Mouse (Mus musculus) 3134 (cell line): ENCODE results near the gene Colgalt2.
"Not testable (repeated sequence)": the region's sequence is repeated elsewhere in the genome, so short reads cannot be mapped to it uniquely, and the experiment has no call there.

Experiments used
- DNase-seq: peaks from one replicate; pipeline ENCODE4 v3.0.0-alpha.2; 2011; ENCODE audit warnings: low spot score; ENCODE audit not compliant: insufficient read length; ENCODE audit errors: extremely low read depth

Colgalt2 gene

DNA sequence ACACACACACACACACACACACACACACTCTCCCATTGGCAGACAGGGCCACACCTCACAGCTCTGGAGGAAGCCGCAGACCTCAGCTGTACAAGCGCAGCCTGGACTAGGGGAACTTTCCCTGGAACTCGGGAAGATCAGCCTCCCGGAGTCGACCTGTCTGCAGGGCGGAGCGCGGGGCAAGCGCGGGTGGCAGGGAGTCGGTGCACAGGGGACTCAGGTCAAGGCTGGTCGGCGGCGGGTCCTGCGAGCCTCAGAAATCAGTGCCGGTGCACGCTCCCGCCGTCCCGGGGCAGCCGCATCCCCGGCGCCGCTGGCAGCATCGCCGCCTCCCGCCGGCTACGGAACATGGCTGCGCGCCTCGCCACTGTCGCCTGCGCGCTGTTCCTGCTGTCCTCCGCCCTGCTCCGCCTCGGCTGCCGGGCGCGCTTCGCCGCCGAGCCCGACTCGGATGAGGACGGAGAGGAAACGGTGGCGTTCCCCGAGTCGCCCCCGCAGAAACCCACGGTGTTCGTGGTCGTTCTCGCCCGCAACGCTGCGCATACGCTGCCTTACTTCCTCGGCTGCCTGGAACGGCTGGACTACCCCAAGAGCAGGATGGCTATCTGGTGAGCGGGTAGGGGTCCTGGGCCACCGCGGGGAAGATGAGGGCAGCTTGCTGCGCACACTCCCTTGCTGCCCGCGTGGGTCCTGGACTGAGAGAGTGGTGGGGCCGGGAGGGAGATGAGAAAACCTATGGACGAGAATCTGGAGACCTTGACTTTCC lies at the start of gene Colgalt2:
Gene Colgalt2 (plus strand): TSS at position 41 of the 766 bp plus-strand sequence.
- no peak for DNase-seq

DNA sequence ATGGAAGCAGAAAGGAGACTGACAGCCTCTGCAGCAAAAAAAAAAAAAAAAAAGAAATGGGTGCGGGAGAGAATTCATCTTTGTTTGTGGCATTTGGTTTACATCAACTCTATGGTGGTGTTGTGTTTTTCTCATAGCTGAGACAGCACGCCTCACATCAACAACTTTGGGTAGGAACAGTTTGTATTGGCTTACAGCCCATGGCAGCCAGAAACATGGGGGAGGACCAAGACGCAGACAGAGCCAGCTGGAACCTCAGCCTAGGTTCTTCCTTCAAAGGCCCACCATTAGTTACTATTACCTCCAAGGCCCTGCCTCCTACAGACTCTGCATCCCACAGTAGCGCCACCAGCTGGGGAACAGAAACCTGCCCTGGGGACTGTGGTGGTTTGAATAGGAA lies 42.9 kb upstream of the Colgalt2 start:
- no peak for DNase-seq

DNA sequence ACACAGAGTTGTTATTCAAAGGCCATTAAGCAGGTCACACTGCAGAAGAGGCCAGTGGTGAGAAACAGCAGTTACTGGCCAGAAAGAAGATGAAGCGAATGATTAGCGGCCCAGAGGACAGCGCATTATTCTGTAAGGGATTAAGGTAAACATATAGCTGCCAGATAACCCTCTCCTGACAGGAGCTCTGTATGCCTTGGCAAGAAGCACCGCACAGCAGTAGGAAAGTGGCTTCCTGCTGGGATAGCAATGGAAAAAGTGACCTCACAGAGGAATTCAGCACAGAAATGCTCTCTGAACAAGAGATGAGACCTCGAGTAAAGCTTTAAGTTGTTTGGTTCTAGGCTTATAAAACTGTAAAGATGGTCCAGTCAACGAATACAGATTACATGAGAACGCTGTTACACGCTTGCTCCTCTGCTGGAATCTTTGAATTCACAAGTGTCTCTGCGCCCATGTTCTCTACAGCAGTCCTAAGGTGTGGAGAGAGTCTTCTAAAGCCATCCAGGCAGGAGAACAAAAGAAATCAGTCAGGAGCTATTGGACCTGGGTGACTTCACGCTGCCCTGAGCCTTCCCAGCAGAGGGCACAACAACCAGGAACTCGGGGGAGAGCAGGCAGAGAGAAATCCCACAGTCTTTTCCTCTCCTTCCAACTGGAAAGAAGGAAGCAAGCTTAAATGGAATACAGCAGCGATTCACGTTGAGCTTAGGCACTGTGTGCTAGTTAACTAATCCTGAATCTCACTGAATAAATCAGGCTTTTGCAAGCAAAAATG lies 31.1 kb upstream of the Colgalt2 start:
- no peak for DNase-seq

DNA sequence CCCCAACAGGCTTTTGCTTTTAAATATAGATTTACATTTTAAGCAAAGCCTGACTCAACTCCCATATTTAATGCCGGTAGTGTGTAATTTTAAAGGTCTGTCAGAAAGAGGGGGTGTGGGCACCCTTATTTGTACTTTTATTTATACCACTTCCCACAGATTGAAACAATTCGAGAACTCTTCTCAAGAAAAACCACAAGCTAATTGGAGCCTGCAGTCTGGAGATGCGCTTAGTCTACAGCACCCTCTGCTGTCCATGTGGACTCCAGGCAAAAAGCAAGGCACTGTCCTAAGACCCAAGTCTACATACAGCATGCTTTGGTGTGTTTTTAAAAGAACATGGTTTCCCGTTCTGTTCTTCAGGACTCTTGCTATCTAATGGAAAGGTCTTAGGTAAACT lies 30.5 kb upstream of the Colgalt2 start:
- DNase-seq, result no peak

DNA sequence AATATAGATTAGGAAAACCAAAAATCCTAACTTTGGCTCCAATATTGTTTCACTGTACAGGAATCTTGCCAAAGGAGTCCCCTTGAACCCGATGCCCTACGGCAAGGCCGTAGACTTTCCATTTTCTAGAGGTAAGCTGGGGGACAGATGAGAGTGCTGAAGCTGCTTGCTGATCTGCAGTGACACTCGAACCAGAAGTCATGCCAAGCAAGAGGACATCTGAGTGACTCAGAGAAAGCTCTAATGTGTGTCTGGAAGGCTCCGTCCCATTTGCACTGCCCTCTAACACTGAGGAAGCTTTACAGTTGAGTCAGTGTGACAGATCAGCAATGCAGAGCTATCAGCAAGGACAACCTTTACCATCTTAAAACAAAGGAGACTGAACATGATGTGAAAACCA lies 21.3 kb upstream of the Colgalt2 start:
- DNase-seq, result no peak

DNA sequence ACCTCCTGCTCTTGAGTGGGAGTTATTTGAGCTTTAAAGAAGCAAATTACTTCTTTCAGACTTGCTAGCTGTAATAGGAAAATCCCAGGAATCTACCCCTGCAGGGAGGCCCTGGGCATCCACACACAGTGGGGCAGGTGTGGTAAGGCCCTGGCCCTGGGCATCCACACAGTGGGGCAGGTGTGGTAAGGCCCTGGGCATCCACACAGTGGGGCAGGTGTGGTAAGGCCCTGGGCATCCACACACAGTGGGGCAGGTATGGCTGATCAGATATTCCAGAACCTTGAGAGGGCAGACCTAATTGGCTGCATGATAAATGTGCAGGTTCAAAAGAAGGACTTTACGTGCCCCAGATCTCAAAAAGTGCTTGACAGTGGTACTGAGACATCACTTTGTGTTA lies 15.0 kb upstream of the Colgalt2 start:
- DNase-seq, result no peak

DNA sequence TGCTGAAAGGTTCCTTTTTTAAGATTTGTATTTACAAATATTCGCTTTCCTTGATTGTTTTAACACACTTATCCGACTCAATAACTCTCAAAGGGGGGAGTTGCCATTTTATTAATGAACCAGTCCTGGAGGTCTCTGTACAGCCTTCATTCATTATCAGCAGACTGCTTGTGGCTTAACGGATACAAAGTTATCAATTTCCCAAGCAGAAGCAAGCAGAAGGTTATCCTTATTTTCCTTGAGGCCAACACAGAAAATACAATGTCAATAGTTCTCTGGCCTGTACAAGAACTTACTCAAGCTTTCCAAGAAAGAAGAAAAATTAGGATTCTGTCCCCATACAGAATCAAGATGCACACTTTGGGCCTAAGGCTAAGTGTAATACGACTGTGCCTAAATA lies 13.9 kb upstream of the Colgalt2 start:
- not testable (repeated sequence) for DNase-seq

DNA sequence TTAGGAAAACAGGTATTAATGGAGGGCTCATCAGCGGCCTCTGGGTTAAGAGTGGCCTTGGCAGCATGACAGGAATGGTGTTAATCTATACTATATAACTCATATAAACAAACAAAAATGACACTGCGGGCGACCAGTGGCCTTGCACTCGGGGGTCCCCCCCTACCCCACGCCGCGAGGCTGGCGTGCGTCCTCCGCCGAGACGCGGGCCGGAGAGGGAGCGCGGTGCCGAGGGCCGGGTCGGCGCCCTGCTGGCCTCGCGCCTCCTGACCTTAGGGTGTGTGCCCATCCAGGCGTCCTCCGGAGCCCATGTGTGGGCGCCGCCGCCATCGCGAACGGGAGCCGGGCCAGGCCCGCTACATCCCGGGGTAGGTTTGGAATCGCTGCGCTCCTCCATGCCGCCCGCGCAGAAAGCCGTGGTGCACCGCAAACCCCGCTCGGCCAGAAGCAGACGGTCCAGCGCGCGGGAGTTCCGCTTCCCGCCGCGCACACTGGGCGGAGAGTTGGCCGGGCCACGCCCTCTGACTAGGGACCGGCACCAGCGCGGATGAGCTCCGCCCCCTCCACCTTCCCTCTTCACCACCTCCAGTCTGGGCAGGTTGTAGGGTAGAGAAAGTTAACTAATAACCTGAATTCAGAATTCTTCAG lies 13.3 kb upstream of the Colgalt2 start, which contains the start of gene Tsen15:
Gene Tsen15 (minus strand): TSS at position 501 of the 648 bp plus-strand sequence.
- DNase-seq, result peak; percentile 86

DNA sequence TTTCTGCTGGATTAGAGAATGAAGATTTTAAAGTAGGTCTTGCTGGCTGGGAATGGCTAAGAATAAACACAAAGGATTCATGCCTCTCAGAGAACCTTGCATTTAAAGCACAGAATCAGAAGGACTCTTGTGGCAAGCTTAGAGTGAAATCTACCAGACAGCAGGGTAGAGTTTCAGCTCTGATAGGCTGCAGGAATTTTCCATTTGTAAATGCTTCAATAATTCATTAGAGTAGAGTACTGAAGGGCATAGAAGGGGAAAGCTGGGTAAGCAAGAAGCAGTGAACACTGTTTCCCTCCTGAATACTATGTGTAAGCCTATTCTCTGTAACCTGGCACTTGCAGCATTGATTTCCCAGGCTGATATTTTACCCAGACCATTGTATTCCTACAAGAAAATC lies 10.4 kb upstream of the Colgalt2 start:
- DNase-seq, result no peak

DNA sequence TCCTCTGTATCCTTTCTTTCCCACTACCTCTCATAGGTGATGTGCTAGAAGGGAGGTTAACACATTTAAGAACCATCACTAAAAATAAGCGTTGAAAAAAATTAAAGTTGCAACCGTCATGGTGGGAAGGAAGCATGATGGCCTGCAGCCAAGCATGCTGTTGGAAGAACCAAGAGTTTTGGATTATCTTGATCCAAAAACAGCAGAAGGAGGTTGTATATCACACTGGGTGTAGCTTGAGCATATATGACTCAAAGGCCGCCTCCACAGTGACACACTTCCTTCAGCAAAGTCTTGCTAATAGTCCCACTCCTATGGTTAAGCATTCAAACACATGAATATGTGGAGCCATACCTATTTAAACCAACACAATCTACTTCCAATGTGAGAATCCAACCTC lies 5.5 kb upstream of the Colgalt2 start:
- no peak for DNase-seq

DNA sequence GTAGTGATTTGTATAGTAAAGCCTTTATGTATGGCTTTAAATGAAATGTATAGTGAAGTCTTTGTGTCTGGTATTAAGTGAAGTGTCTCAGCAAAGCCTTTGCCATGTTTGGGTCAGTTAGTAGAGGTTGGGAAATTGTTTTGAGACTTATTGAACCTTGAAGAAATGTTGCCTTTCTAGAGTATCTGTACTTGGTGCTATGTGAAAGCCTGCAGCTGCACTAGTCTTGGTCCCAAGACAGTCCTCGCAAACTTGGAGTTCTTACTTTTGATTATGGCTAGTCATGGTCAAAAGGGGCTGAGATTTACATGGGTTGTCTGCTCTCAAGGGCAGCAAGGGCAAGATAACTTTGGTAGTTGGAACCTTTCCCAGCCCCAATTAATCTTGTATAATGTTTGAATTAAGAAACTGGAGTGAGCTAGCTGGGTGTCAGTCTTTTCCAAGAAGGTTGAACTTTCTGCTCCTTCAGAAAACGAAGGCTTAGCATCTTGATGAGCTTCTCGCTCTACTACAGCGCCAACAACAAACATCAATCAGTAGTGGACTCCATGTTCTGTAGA lies 4.6 kb upstream of the Colgalt2 start:
- DNase-seq, result no peak

DNA sequence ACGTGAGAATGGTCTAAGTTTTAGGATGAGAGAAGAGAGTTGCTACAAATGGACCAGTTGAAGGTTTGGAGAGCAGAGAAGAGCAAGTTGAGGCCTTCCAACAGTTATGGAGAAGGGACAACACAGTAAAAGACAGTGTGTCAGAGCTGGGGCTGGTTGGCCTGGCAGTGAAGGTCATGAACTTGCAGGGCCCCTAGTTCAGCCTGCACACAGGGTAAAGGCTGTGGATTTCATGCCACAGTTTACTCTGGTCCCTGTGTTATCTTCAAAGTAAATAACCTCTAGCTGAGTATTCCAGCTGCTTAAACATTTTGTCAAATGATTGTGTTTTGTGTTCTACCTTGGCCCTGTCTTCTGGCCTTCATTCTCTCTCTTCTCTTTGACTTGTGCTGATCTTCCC lies 922 bp upstream of the Colgalt2 start:
- DNase-seq, result no peak

DNA sequence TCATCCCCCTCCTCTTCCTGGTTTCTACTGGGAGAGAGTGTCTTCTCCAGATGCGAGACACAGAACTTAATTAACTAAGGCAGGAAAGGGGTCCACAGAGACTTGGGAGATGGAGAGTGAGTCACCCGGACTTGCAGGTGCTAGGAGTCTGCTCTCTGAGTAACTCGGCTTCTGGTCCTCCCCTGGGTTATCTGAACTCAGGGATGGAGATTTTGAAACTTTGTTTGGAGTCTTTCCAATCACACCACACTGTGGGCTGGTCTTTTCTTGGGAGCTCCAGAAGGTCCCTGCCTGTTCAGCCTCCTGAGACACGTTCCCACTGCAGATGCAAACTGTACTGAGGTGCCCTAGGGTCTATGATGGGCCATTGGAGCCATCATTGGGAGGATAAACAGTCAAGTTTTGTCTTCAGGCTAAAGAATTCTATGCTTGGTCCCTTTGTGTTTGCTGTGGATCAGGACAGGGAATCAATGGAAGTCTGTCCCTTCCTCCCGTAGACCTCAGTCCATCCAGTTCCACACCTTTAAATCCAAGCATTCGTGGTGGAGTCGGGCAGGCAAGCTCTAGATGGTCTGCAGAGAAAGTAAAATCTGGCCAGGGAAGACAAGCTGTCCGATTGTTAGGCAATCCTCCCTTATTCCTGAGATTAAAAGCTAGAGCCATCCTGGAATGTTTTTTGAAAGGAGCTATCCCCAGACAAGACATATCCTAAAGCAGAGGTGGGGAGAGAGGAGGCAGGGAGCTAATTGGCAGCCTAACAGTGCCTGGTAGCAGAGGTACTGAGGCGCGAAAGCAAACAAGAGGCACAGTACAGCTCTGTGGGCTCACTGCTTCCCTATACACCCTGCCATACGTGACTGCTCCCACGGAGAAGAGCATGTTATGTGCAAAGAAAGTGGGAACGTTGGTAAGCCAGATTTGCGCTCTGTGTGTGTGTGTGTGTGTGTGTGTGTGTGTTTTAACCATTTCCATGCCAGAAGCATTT lies 1.2 kb downstream of the Colgalt2 start:
- DNase-seq, result no peak

DNA sequence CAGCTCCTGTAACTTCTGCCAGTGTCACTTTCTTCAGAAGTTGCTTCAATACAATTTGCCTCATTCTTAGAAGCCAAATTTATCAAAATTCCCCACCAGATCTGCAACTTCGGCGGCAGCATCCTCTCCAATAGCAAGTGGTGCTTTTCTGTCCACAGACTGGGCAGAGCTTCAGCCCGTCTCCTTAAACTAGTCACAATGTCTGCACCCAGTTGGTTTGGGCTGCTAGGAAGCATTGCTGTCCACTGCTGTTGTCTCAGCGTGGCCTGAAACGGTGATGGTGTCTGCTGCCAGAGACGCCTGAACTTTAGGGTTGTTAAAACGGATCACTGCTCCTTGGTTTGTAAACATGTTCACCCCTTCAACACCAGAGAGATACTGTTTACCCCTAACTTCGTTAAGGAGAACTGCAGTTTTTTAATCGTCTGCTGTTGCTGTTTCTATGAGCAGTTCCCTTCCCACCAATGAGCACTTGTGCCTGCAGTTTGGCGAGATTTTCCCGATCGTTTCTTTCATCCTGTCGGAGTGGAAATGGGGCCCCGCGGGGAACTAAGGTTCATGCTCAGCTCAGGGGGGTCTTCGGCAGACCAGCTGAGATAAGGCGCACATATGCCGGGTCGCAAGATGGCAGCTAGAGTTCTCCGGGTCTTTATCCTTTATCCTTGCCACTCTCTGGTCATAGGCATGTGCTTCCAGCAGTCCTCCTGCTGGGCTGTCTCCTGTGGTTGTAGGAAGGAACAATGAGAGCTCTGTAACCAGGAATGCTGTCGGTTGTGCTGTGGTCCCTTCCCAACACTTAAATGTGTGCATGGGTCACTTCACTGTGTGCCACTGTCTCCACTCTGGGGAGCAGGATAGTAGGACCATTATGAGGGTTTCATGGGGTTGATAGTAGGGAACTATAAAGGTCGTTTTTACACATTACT lies 7.7 kb downstream of the Colgalt2 start:
- no peak for DNase-seq

DNA sequence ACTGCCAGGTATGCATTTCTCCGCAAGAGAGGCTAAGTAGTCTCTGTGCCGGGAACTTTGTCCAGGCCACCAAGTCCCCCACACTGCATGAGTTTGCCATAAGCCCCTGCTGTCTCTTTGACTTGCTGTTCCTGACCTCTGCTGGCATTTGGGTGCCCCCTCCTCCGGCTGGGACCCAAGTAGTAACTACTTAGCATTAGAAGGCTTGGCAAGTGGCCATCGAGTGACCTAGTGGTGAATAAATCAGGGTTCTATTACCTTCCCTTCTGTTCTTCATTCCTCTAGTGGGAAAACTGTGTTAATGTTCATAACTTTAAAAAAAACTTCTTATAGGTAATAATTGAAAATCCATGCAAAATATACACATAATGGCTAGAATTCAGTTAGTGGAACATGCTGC lies 9.7 kb downstream of the Colgalt2 start:
- DNase-seq, result no peak

DNA sequence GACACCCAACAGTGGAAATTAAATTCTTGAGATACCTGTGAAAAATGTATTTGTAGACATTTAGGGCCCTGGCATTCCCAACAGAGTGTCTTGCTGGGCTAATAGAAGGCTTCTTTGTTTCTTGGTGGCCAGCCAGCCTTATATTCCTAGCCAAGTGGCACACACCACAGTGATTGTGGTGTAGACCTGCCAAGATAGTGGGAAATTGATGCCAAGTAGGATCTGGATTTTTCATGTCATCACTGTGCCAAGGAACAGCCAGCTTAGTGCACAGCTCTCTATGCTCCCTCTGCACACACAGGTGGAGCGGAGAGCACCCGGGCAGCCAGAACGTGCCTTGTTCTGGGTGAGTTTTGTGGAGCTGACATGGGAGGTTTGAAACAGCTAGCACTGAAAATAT lies 11.0 kb downstream of the Colgalt2 start:
- DNase-seq, result no peak

DNA sequence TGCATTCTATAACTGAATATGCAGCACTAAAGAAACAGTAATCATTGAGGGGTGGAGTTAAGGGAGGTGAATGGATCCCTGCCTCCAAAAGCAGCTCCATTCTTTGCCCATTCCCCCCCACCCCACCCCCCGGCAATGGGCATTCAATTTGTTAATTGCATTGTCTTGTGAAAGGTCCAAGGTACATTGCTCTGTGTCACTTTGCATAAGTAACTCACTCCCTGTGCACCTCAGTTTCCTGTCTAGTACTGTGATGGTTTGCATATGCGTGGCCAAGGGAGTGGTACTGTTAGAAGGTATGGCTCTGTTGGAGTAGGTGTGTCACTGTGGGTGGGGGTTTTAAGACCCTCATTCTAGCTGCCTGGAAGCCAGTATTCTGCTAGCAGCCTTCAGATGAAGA lies 13.5 kb downstream of the Colgalt2 start:
- DNase-seq, result no peak

DNA sequence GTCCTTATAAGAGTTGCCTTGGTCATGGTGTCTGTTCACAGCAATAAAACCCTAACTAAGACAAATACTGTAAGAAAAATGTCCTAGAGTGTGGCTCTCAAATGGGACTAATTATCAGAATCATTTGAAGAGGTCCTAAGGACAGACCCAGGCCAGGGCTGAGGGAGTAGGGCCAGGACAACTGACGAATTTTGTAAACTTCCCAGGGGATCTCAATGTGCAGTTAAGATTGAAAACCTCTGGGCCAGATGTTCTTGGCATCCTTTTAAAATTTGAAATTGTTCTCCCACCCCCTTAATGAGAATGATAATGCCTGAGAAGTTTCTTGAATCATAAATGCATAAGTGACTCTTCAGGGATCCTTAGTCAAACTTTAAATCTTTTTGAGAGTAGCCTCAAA lies 14.3 kb downstream of the Colgalt2 start:
- DNase-seq, result no peak

DNA sequence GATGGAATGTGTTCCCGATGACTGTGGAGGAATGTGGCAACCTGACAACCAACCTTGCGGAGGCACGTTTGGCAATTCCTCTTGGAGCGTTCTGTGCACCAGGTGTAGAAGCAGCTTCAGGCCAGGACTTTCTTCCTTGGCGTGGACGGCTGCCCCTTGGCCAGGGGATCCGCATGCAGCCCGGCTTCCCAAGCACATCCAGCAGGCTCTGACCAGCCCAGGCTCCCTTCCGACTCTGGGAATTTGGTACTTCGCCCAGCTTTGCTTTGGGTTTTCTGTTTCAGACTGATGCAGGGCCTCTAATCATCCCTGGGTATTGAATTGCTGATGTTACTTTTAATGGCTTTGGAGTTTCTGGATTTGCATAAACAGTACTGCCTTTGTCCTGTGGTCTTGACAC lies 14.8 kb downstream of the Colgalt2 start:
- DNase-seq, result no peak
